Mouse (Mus musculus) embryonic fibroblast, embryonic 13.5 days (primary cell): ENCODE results near the gene C2cd4a.

Source experiments
- CTCF ChIP-seq: IDR thresholded peaks from 2 replicates; pipeline ENCODE4 v1.5.1; 2011; ENCODE audit warnings: mild to moderate bottlenecking, control low read depth, low read length, moderate library complexity, borderline replicate concordance; ENCODE audit not compliant: insufficient read depth
- POLR2A ChIP-seq: IDR thresholded peaks from 2 replicates; pipeline ENCODE4 v1.6.1; 2011; ENCODE audit warnings: low read depth, mild to moderate bottlenecking, control low read depth, low read length, moderate library complexity

- TF ChIP-seq POLR2A = no peak
- TF ChIP-seq CTCF = no peak
These were observed 38.6 kb downstream of the C2cd4a start for GRCm38 (mm10) chr9:67793501-67793900.
